Mouse (Mus musculus) lung, embryonic 16.5 days (tissue): ENCODE measurements around the gene Cd72. TPM values are rescaled to one million over a fixed set of nuclear protein-coding genes. Genes with fewer than 3 reads are reported as not detected.

Source experiments
- ATAC-seq: fragments of 200-750 bp; cut with Nextera tagmentation; 2 replicates; pipeline ENCODE4 v1.8.0; 2017; ENCODE audit warnings: low read depth, mild to moderate bottlenecking, moderate library complexity
- H3K27ac ChIP-seq: fragments of 300-500 bp; sonication (generic); 2 replicates; pipeline ENCODE4 v1.5.1; 2014; ENCODE audit warnings: mild to moderate bottlenecking, control low read depth, low read length
- H3K27me3 ChIP-seq: fragments of 300-500 bp; sonication (generic); 2 replicates; pipeline ENCODE4 v1.6.1; 2014; ENCODE audit warnings: low read depth, low read length, mixed read lengths; ENCODE audit not compliant: control insufficient read depth, insufficient read depth
- H3K36me3 ChIP-seq: fragments of 300-500 bp; sonication (generic); 2 replicates; pipeline ENCODE4 v1.6.1; 2014; ENCODE audit warnings: low read length; ENCODE audit not compliant: control insufficient read depth, insufficient read depth
- H3K4me1 ChIP-seq: fragments of 300-500 bp; sonication (generic); replicated peaks from 2 replicates; pipeline ENCODE4 v1.6.1; 2014; ENCODE audit warnings: low read length, mixed read lengths; ENCODE audit not compliant: control insufficient read depth, insufficient read depth
- H3K4me2 ChIP-seq: fragments of 300-500 bp; sonication (generic); 2 replicates; pipeline ENCODE4 v1.6.1; 2014; ENCODE audit warnings: low read depth, low read length, control low read depth
- H3K4me3 ChIP-seq: fragments of 300-500 bp; sonication (generic); 2 replicates; pipeline ENCODE4 v1.5.1; 2014; ENCODE audit warnings: mild to moderate bottlenecking, low read length, control low read depth
- H3K9ac ChIP-seq: fragments of 300-500 bp; sonication (generic); 2 replicates; pipeline ENCODE4 v1.6.1; 2014; ENCODE audit warnings: low read length, control low read depth
- H3K9me3 ChIP-seq: fragments of 300-500 bp; sonication (generic); 2 replicates; pipeline ENCODE4 v1.6.1; 2016; ENCODE audit warnings: low read length; ENCODE audit not compliant: control insufficient read depth
- WGBS: fragments of 180-500 bp; shearing (Covaris S2); extraction: QIAGEN DNeasy Blood & Tissue Kit; methylation state at CpG from one replicate; pipeline ENCODE4 v1.1.7; 2014; 5-methylcytosine and 5-hydroxymethylcytosine counted together
- polyA plus RNA-seq: library from polyadenylated mRNA; unstranded; fragments of >200 nt; fragmentation: Nextera tagmentation; extraction: Ambion mirVana; gene quantifications from 2 replicates; pipeline ENCODE4 v1.2.1, GENCODE M21; 2015

Cd72 gene
- polyA plus RNA-seq, 1 experiment from 2014 or later, result 2.0 TPM

DNA sequence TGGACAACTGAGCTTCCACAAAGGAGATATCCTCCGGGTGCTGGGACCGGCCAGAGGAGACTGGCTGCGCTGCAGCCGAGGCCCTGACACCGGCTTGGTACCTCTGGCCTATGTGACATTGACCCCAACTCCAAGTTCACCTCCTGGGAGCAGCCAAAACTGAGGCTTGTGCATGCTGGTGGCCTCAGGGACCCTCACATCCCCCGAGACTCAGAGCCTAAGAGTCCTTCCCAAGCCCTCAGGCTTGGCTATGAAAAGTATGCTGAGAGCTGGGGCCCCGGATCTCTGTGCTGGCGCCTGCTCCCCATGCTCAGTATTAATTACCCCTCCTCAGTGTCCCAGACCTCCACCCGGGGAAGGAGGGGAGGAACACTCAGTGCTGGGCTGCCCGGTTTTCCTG lies 27.9 kb downstream of the Cd72 start:
- 57% methylated on average over 10 of the region's 10 CpGs for WGBS
- Histone ChIP-seq H3K4me2 (no peak overlapping the region), H3K9ac (no peak overlapping the region), H3K27me3 (peaks cover 9% of the 10 kb centered on the region), H3K36me3 (peaks cover 38% of the 10 kb centered on the region), H3K9me3 (no peaks in the 10 kb centered on the region), H3K4me3 (no peak overlapping the region), H3K4me1 (peaks cover 8% of the 10 kb centered on the region), H3K27ac (no peak overlapping the region)
- ATAC-seq, result no peak

DNA sequence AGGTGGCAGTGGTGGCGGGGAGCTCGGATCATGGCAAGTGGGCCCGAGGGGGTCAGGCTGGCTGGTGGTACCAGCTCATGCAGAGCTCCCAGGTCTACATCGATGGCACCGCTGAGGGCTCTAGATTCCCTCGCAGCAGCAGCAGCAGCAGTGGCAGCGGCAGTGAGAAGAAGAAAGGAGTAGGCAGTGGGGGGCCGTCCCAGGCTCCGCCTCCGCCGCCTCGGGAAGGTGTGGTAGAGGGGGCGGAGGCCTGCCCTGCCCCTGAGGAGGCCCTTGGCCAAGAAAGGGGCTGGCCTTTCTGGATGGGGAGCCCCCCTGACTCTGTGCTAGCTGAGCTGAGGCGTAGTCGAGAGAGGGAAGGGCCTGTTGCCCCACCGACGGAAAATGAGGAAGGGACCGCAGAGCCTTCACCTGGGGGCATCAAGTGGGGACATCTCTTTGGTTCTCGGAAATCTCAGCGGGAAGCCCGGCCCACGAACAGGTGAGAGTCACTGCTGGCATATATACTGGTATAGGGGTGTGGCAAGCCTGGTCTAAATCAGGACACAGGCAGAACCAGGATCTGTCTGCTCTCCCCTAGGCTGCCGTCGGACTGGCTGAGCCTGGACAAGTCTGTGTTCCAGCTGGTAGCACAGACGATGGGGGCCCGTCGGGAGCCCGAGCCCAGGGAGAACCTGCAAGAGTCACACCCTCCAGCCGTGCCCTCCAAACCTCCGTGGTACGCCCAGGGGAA lies 28.6 kb downstream of the Cd72 start:
- peaks cover 8% of the 10 kb centered on the region for H3K4me1 ChIP-seq
- no peaks in the 10 kb centered on the region for H3K9me3 ChIP-seq
- H3K4me2 ChIP-seq, result peak overlapping the region; percentile 18; the same call in 1 of the 2 replicates
- H3K4me3 ChIP-seq, result no peak overlapping the region
- peak overlapping the region; percentile 46; the same call in 1 of the 2 replicates for H3K9ac ChIP-seq
- WGBS, result 32% methylated on average over 31 of the region's 31 CpGs
- ATAC-seq, result peak; percentile 51
- H3K27me3 ChIP-seq, result peaks cover 9% of the 10 kb centered on the region
- H3K27ac ChIP-seq, result no peak overlapping the region
- H3K36me3 ChIP-seq, result peaks cover 38% of the 10 kb centered on the region

DNA sequence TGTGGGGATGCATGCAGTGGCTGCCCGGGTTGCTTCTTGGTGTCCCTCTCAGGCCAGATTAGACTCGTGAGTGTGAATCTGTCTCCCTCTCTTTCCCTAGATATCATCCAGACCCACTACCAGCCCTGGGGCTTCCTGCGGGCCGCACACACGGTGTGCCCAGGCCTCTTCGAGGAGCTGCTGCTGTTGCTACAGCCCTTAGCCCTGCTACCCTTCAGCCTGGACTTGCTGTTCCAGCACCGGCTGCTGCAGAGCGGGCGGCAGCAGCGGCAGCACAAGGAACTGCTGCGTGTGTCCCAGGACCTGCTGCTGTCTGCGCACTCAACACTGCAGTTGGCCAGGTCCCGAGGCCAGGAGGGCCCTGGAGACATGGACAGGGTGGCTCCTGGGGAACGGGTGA lies 29.2 kb downstream of the Cd72 start:
- peaks cover 38% of the 10 kb centered on the region for H3K36me3 ChIP-seq
- H3K4me2 ChIP-seq, result peak overlapping the region; percentile 18; the same call in 1 of the 2 replicates
- H3K27ac ChIP-seq, result no peak overlapping the region
- no peak for ATAC-seq
- peaks cover 9% of the 10 kb centered on the region for H3K27me3 ChIP-seq
- H3K9me3 ChIP-seq, result no peaks in the 10 kb centered on the region
- 32% methylated on average over 14 of the region's 14 CpGs for WGBS
- peaks cover 9% of the 10 kb centered on the region for H3K4me1 ChIP-seq
- peak overlapping the region; percentile 46; the same call in 1 of the 2 replicates for H3K9ac ChIP-seq
- H3K4me3 ChIP-seq, result no peak overlapping the region

DNA sequence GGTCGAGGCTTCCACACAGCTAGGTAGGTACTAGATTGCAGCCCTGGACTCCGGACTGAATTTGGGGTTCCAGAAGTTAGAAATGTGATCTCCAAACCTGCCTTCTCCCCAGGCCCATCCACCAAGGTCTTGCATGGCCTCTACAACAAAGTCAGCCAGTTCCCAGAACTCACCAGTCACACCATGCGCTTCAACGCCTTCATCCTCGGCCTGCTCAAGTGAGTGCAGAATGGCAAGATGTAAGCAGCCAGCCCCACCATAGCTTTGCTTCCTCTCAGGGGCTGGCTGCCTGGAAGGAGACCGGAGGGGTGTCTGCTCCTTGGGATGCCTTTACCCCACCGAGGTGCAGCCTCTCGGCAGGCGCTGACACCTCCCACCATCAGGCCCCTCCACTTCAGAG lies 30.4 kb downstream of the Cd72 start:
- H3K36me3 ChIP-seq, result peaks cover 40% of the 10 kb centered on the region
- no peak overlapping the region for H3K9ac ChIP-seq
- H3K4me3 ChIP-seq, result no peak overlapping the region
- peaks cover 19% of the 10 kb centered on the region for H3K4me1 ChIP-seq
- no peak overlapping the region for H3K4me2 ChIP-seq
- no peaks in the 10 kb centered on the region for H3K9me3 ChIP-seq
- WGBS, result 80% methylated on average over 9 of the region's 9 CpGs
- H3K27ac ChIP-seq, result no peak overlapping the region
- peaks cover 9% of the 10 kb centered on the region for H3K27me3 ChIP-seq
- no peak for ATAC-seq

DNA sequence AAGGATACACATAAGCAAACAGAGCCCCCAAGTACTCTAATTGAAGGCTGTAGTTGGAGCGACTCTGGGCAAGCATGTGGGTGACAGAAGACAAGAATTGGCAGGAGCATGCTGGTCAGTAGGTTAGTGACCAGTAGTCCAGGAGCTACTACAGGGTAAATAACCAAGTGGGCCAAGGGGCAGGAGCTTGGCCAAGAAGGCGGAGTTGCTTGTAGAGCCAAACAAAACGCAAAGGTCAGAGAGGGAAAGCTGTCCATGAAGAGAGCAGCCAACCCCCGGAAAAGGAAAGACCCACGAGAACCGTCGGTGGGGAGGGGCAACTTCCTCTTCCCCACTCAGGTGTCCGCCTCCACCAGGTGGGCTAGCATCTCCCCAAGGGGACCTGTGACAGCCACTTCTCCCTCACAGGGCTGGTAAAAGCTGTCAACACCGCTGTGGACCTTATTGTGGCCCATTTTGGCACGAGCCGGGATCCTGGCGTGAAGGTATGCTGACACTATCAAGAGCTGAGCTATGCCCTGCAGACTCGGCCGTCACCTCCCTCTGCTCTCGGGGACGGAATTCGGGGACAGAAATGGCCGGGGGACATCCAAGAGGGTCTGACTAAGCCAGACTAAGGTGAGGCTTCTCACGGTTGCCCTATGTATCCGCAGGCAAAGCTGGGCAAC lies 31.0 kb downstream of the Cd72 start:
- Histone ChIP-seq H3K27ac (no peak overlapping the region), H3K27me3 (peaks cover 9% of the 10 kb centered on the region), H3K4me1 (peaks cover 19% of the 10 kb centered on the region), H3K4me3 (no peak overlapping the region), H3K9ac (no peak overlapping the region), H3K36me3 (peaks cover 40% of the 10 kb centered on the region), H3K9me3 (no peaks in the 10 kb centered on the region), H3K4me2 (no peak overlapping the region)
- 86% methylated on average over 20 of the region's 20 CpGs for WGBS
- ATAC-seq, result no peak

DNA sequence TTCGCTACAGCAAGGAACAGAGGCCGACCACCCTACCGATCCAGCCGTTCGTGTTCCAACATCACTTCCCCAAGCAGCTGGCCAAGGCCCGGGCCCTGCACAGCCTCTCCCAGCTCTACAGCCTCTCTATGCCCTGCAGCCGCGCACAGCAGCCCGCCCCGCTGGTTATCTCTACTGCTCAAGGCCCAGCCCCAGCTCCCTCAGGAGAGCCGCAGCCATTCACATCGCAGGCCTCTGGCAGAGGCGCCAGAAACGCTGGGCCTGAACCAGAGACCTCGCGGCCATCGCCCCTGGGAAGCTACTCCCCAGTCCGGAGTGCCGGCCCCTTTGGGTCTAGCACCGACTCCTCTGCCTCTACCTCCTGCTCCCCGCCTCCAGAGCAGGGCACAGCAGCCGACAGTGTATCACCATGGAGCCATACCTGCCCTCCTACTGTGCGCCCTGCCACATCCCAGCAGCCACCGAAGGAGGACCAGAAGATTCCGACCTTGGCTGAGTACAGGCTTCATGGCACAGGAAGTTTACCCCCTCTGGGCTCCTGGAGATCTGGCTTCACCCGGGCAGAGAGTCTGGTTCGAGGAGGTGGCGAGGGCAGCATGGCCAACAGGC lies 32.7 kb downstream of the Cd72 start:
- H3K36me3 ChIP-seq, result peaks cover 42% of the 10 kb centered on the region
- no peak for ATAC-seq
- H3K9ac ChIP-seq, result no peak overlapping the region
- peaks cover 34% of the 10 kb centered on the region for H3K4me1 ChIP-seq
- no peak overlapping the region for H3K4me2 ChIP-seq
- no peak overlapping the region for H3K4me3 ChIP-seq
- peaks cover 2% of the 10 kb centered on the region; the same call in 1 of the 2 replicates for H3K27me3 ChIP-seq
- WGBS, result 78% methylated on average over 28 of the region's 28 CpGs
- no peak overlapping the region for H3K27ac ChIP-seq
- no peaks in the 10 kb centered on the region for H3K9me3 ChIP-seq

DNA sequence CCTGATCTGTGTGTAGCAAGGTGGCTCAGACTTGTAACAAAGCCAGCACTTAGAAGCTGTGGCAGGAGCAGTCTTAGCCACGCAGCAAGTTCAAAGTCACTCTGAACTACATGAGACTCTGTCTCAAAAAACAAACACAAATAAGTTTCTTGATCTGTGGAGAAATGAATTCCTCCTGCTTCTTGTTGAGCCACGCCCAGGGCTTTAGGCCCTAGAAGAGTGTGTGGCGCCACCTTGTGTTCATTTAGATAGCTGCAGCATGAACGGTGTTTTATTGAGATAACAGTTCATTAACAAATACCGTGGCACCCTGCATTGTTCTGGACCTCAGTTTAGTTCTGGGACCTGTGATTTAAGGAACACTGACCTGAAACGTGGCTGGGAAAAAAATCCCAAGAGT lies 34.1 kb downstream of the Cd72 start:
- H3K9me3 ChIP-seq, result no peaks in the 10 kb centered on the region
- H3K27ac ChIP-seq, result peak overlapping the region; percentile 70
- no peak overlapping the region for H3K4me3 ChIP-seq
- peaks cover 34% of the 10 kb centered on the region for H3K4me1 ChIP-seq
- H3K36me3 ChIP-seq, result peaks cover 48% of the 10 kb centered on the region
- H3K4me2 ChIP-seq, result no peak overlapping the region
- whole genome bisulfite sequencing, result under 1% methylated on average over 6 of the region's 6 CpGs
- ATAC-seq, result peak; percentile 37
- no peaks in the 10 kb centered on the region for H3K27me3 ChIP-seq
- no peak overlapping the region for H3K9ac ChIP-seq

DNA sequence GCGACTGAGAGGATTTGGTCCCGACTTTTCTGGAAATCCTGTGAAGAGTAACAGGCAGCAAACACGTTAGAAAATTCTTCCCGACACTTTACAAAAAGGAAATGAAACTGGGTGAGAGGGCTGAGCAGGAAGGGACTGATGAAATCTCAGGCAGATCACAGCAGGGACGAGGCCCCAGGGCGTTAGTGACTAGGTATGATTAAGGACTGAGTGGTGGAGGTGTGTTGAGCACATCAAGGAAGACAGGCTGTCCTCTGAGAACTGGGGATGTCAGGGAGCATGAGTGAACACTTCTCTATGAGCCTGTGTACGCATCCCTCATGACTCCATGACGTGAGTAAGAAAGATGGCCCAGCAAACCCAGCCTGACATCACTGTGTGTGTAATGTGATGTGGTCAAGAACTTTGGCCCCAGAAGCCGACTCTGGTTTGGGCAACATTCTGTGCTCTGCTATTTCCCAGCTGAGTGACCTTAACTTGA lies 34.6 kb downstream of the Cd72 start:
- H3K27ac ChIP-seq, result peak overlapping the region; percentile 70
- peaks cover 34% of the 10 kb centered on the region for H3K4me1 ChIP-seq
- H3K9ac ChIP-seq, result no peak overlapping the region
- H3K9me3 ChIP-seq, result no peaks in the 10 kb centered on the region
- 49% methylated on average over 9 of the region's 9 CpGs for WGBS
- no peaks in the 10 kb centered on the region for H3K27me3 ChIP-seq
- no peak overlapping the region for H3K4me2 ChIP-seq
- peak; percentile 10 for ATAC-seq
- H3K4me3 ChIP-seq, result no peak overlapping the region
- H3K36me3 ChIP-seq, result peaks cover 47% of the 10 kb centered on the region
